Mouse (Mus musculus) ES-E14 (cell line): ENCODE measurements around the gene Adora2a.

Experiments
- HCFC1 ChIP-seq: IDR thresholded peaks from 2 replicates; pipeline ENCODE4 v1.6.1; 2012; ENCODE audit warnings: low read length, inconsistent platforms, borderline replicate concordance; ENCODE audit not compliant: insufficient read depth
- MAFK ChIP-seq: IDR thresholded peaks from 2 replicates; pipeline ENCODE4 v1.6.1; 2014; ENCODE audit warnings: mild to moderate bottlenecking, low read depth, low read length, inconsistent platforms; ENCODE audit not compliant: insufficient read depth

- no peak for TF ChIP-seq HCFC1
- TF ChIP-seq MAFK, result no peak
Measured at GRCm38 (mm10) chr10:75294362-75294761, 22.3 kb upstream of the Adora2a start.
